ENCODE assay signal across 22 mouse cellular contexts in the genomic region with DNA sequence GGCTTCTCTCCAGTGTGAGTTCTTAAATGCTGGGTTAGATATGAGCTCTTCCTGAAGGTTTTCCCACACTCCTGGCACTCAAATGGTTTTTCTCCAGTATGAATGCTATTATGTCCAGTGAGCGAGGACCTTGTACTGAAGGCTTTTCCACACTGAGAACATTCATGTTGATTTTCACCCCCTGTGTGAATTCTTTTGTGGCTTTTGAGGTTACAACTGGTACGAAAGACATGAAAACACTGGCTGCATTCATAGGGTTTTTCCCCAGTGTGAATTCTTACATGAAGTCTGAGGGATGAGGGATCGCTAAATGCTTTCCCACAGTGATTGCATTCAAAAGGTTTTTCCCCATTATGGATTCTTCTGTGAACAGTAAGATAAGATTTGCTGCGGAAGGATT. TPM values are rescaled to one million over a fixed set of nuclear protein-coding genes. Genes with fewer than 3 reads are reported as not detected.
A peak's percentile ranks its signal among the peaks of the same experiment; 100 is the strongest.
DNase-seq lines count a peak whose midpoint lies in the region; ATAC-seq and TF ChIP-seq lines count a peak whose summit lies in the region.
"Had no signal": no experiment of that assay in that cellular context is flagged by ENCODE, and none has a peak within 500 bp of the region (broad histone marks: within the 10 kb centered on the region; RNA-seq: fewer than 3 reads in every experiment).

No protein-coding gene starts in this region.

- ATAC-seq in Patski, result peak; percentile 93
- ATAC-seq: activated CD4-positive, CD25-positive, alpha-beta regulatory T cell, adult 4 months; CD4-positive, CD25-positive, alpha-beta regulatory T cell, adult 4 months had no signal

- 68% methylated on average over 4 of the region's 4 CpGs for WGBS in cerebellum, adult 2 months

- CTCF ChIA-PET in Patski (lab: Charles Lee), result interaction anchor here (0.8 to 2.0 kb wide), 3 partner anchors 11 to 28 kb away, joined by 3 to 4 read pairs (median 3); no protein-coding TSS in a partner anchor

- H3K27me3 ChIP-seq in Patski, result no peaks in the 10 kb centered on the region
- H3K27me3 ChIP-seq in cerebellum, adult 2 months (ENCODE audit: control insufficient read depth, insufficient read depth, low read length), result no peaks in the 10 kb centered on the region
- H3K27me3 ChIP-seq: CH12.LX had no signal

- in situ Hi-C loops in Patski (cut with MboI; ENCODE audit: low pct_unique_long_range_greater_than_20kb), result no loop called here

- no peak overlapping the region for H3K27ac ChIP-seq in cerebellum, adult 2 months (ENCODE audit: insufficient read depth, low read length)

- no peak for TF ChIP-seq POLR2A in cerebellum, adult 2 months (IDR thresholded peaks at IDR 0.05; ENCODE audit: borderline replicate concordance, insufficient read depth, low read length)

- POLR2A ChIA-PET in Patski (lab: Charles Lee), result no interaction called here

- DNase-seq in Muller cell, postnatal 12 days (ENCODE audit: inconsistent ontology term), result peak; percentile 7
- DNase-seq in Patski (ENCODE audit: low read depth, low spot score), result peak; percentile 73
- no peak for DNase-seq in cerebellum, adult 2 months
- no peak for DNase-seq in cerebellum, postnatal 10 days
- DNase-seq: adrenal gland, adult 2 months; adrenal gland, adult 8-10 months; adrenal gland, postnatal 10 days; adrenal gland, postnatal 14 days; adrenal gland, postnatal 25 days; adrenal gland, postnatal 36 days; B cell, adult 2 months; cerebellum, adult 11 months; cerebellum, adult 11-12 months; cerebellum, adult 18-20 months; cerebellum, adult 8-10 months; cerebellum, adult 9-10 months had no signal

- H3K4me1 ChIP-seq in cerebellum, adult 2 months (ENCODE audit: control insufficient read depth, insufficient read depth, low read length), result no peaks in the 10 kb centered on the region

- no peak for TF ChIP-seq CTCF in Patski (IDR thresholded peaks at IDR 0.05)
- no peak for TF ChIP-seq CTCF in cerebellum, adult 2 months (IDR thresholded peaks at IDR 0.05; ENCODE audit: borderline replicate concordance, insufficient read depth, low read depth, low read length)

- H3K4me3 ChIP-seq in cerebellum, adult 2 months (replicated peaks; ENCODE audit: insufficient read depth, low read depth, low read length), result no peak overlapping the region

RNA-seq across cellular contexts. Expression of gene Zfp558, which starts 21.5 kb away (rescaled TPM):
- polyA plus RNA-seq in Patski (2021), result 3.7 TPM
- 1.0 and 1.6 TPM in 2 replicates for polyA plus RNA-seq in cerebellum, adult 2 months (2012; rRNA removed)
- polyA plus RNA-seq: adrenal gland, adult 2 months had no signal

RNA-seq across cellular contexts. Expression of gene Mbd3l1, which starts 21.6 kb away (rescaled TPM):
- 0.09 TPM for polyA plus RNA-seq in Patski (2021)
- not detected in 2 replicates for polyA plus RNA-seq in cerebellum, adult 2 months (2012; rRNA removed)
- polyA plus RNA-seq: activated CD4-positive, CD25-positive, alpha-beta regulatory T cell, adult 4 months; adrenal gland, adult 2 months; brain, embryonic 14.5 days; C2C12; CD4-positive, CD25-positive, alpha-beta regulatory T cell, adult 4 months; G1E had no signal

RNA-seq across cellular contexts. Expression of gene Mbd3l2, which starts 26.1 kb away (rescaled TPM):
- not detected for polyA plus RNA-seq in Patski (2021)
- polyA plus RNA-seq in cerebellum, adult 2 months (2012; rRNA removed), result not detected in 2 replicates
- polyA plus RNA-seq: activated CD4-positive, CD25-positive, alpha-beta regulatory T cell, adult 4 months; adrenal gland, adult 2 months; brain, embryonic 14.5 days; C2C12; CD4-positive, CD25-positive, alpha-beta regulatory T cell, adult 4 months; G1E had no signal

RNA-seq across cellular contexts. Expression of gene Ubtfl1, which starts 52.3 kb away (rescaled TPM):
- not detected for polyA plus RNA-seq in Patski (2021)
- polyA plus RNA-seq in cerebellum, adult 2 months (2012; rRNA removed), result not detected in 2 replicates
- polyA plus RNA-seq: adrenal gland, adult 2 months; brain, embryonic 14.5 days; G1E had no signal

RNA-seq across cellular contexts. Expression of gene Naalad2, which starts 53.7 kb away (rescaled TPM):
- 0.26 TPM for polyA plus RNA-seq in Patski (2021)
- 0.78 and 0.98 TPM in 2 replicates for polyA plus RNA-seq in cerebellum, adult 2 months (2012; rRNA removed)
- polyA plus RNA-seq: G1E had no signal

Comparison
In these comparisons a context has a peak if more than half of its experiments do, and no peak if none do; other contexts are left out.
1. DNase-seq: peak in Muller cell, postnatal 12 days (single experiment) and Patski (single experiment); none in cerebellum, adult 2 months (0 of 2) and cerebellum, postnatal 10 days (0 of 2).